Mouse (Mus musculus) brown adipose tissue, adult 24 weeks (tissue): ENCODE measurements around the gene Sfxn1. TPM values are rescaled to one million over a fixed set of nuclear protein-coding genes. Genes with fewer than 3 reads are reported as not detected.

Experiments used
- H3K27ac ChIP-seq: fragments of 200-500 bp; replicated peaks from 2 replicates; pipeline ENCODE4 v1.5.1; 2012; ENCODE audit warnings: low read depth, mild to moderate bottlenecking, low read length
- H3K4me1 ChIP-seq: fragments of 200-500 bp; 2 replicates; pipeline ENCODE4 v1.6.1; 2012; ENCODE audit warnings: low read length, mixed read lengths; ENCODE audit not compliant: control insufficient read depth, insufficient read depth, insufficient read length
- H3K4me3 ChIP-seq: fragments of 200-500 bp; 2 replicates; pipeline ENCODE4 v1.5.1; 2012; ENCODE audit warnings: low read depth, mild to moderate bottlenecking, low read length, moderate library complexity; ENCODE audit not compliant: insufficient read depth
- polyA plus RNA-seq: library from polyadenylated mRNA; stranded (reverse); fragments of >200 nt; gene quantifications from 2 replicates; pipeline ENCODE4 v1.2.4, GENCODE M21; 2012; ENCODE audit not compliant: missing spikeins, insufficient read depth, insufficient read length

Sfxn1 gene
- polyA plus RNA-seq, result 109 and 122 TPM in 2 replicates

DNA sequence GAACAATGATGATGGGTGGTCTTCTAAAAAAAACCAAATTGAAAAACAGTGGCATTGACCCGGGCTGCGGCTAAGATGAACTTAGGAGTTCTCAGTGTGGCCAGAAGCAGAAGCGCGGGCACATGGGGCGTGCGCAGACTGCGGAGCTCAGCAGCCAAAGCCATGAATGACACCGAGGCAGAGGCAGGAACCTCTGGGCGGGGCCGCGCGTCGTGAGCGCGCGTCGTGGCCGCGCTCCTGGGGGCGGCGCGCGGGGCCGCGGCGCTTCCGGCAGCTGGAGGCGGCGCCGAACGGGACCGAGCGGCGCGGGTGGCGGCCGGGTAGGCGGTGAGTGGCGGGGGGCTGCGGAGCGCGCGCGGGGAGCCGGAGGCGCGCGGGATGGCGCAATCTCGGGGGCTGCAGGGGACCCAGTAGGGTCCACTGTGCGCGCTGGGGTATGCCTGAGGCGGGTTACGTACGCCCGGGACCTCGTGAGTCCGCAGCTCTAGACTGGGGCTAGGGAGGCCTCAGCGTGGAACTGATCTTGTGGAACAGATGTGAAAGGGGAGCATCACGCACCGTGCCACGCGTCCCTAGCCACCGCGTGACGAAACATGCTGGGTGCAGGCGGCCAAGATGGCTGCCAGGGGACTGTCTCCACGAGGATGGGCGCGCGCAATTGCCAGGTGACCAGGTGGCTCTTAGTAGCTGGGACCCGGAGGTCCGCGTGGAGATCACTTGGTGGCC, at the start of gene Sfxn1:
Gene Sfxn1 (plus strand): TSS at position 264 of the 726 bp plus-strand sequence.
- Histone ChIP-seq H3K4me1 (peaks cover 17% of the 10 kb centered on the region), H3K4me3 (peak within 1 kb of the TSS; percentile 66), H3K27ac (peak within 1 kb of the TSS; percentile 42)

DNA sequence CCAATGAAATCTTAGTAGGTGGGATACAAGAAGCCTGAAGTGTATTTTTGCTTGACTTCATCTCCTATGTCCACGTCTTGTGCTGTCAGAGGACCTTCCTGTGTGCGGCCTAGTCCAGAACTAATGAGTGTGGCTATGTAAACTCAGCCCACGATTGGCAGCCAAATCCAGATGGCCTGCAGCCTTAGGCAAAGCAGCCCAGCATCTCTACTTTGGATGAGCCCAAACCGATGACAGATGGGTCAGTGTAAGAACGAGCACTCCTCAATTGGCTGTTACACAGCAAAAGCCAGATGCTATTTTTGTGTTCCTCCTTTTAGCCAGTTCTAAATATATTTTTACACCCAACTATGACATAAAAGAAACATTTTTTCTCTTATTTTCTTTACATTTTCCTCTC, 48.4 kb upstream of the Sfxn1 start:
- Histone ChIP-seq H3K27ac (no peak overlapping the region), H3K4me1 (no peaks in the 10 kb centered on the region), H3K4me3 (no peak overlapping the region)

DNA sequence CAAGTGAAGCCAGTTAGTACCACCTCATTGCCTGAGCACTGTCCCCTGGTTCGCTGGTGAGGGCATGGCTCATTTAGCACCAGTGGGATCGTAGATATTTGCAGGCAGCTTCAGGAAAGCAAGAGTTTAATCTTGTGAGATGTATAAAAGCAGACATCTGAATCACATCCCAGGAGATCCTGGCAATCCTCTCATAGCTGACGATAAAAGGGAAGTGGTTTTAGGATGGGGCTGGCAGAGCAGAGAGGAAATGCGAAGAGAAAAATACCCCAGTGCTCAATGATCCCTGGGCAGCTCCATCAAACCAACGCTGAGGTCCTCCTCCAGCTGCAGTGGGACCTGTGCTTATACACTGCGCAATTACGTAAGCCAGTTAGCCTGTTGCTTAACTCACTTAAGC, 44.6 kb upstream of the Sfxn1 start:
- no peak overlapping the region for H3K27ac ChIP-seq
- H3K4me1 ChIP-seq, result no peaks in the 10 kb centered on the region

DNA sequence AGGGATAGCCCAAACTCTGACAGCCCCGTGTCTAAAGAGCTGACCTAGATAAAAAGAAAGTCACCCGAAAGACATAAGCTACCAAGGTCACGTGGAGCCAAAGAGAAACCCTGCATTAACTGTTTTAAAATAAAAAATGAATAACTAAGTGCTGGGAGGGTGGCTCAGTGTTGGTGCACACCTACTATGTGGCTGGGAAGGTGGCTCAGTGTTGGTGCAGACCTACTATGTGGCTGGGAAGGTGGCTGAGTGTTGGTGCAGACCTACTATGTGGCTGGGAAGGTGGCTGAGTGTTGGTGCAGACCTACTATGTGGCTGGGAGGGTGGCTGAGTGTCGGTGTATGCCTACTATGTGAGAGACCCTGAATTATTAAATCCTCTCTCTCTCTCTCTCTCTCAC, 38.0 kb upstream of the Sfxn1 start:
- Histone ChIP-seq H3K27ac (no peak overlapping the region), H3K4me3 (no peak overlapping the region), H3K4me1 (no peaks in the 10 kb centered on the region)

More for the DNA sequence above, 44.6 kb upstream of the Sfxn1 start:
- H3K4me3 ChIP-seq, result no peak overlapping the region

DNA sequence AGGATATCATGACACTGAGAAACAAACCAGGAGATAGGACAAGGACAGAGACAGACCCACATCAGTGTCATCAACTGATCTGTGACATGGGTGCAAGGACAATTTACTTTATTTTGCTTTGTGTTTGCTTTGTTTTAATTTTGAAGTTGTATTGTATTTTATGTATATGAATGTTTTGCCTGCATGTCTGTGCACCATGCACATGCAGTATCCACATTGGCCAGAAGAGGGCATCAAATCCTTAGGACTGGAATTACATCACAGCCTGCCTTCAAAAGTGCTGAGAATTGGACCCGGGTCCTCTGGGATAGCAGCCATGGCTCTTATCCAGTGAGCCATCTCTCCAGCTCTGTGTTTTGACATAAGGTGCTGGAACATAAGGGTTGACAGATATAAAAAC, 36.1 kb upstream of the Sfxn1 start:
- no peaks in the 10 kb centered on the region for H3K4me1 ChIP-seq
- H3K4me3 ChIP-seq, result no peak overlapping the region
- H3K27ac ChIP-seq, result no peak overlapping the region

DNA sequence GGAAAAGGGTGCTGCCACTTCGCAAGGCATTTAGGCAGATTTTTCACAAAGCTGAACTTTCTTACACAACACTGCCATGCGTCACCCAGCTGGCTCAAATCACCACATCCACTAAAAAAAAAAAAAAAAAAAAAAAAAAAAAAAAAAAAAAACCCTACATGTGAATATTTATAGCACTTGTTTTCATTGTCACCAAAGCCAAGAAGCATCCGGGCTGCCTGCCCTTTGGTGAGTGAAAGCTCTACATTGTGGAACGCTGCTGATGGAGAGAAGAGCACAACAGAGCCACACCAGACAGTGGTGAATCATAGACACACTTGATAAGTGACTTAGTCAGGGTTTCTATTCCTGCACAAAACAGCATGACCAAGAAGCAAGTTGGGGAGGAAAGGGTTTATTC, 33.7 kb upstream of the Sfxn1 start:
- no peaks in the 10 kb centered on the region for H3K4me1 ChIP-seq
- H3K27ac ChIP-seq, result no peak overlapping the region
- no peak overlapping the region for H3K4me3 ChIP-seq

DNA sequence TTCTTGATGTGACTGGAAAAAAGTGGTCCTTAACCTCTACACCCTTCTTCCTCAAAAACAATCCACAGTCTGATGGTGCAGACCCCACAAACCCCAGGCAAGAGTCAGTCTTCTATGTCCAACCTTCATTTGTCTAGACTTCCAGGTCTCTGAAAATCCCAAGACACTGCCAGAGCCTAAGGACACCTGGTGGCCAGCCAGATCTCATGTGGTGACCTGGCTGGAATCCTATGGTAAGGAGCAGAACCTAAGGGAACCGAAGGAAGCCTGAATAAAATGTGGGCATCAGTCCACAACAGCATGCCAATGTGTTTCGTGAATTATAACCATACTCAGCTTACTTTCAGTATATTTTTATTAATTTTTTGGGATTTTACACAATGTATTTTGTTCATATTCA, 31.4 kb upstream of the Sfxn1 start:
- Histone ChIP-seq H3K4me3 (no peak overlapping the region), H3K27ac (no peak overlapping the region)

DNA sequence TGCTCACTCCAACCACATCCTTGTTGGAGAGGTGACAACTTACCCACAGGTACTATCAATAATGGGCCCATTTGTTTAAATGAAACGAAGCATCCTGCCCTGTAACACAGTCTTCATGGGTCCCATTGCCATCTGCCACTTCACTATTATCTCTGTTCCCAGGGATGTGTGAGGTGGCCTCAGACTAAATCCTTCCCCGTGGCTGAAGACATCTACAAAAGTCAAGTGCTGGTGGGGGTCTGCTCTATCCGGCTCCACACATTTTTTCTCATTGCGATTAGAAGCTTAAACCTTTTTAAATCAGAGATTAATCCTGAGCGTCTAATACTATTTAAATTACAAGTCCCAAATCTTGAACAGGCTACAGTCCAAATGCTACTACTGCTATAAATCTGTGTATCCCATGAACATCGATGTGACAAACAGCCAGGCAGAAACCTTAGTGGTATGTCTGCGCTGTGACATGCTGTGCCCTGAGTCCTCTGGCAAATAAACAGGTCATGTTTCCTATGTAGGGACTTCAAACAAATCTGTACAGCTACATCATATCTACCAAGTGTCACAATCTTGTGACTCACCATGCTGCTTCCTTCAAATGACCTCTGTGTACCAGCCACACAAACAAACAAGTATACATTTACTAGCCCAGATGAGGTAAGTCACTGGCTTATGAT, 22.9 kb upstream of the Sfxn1 start:
- Histone ChIP-seq H3K27ac (no peak overlapping the region), H3K4me3 (no peak overlapping the region), H3K4me1 (no peaks in the 10 kb centered on the region)

More for the DNA sequence above, 31.4 kb upstream of the Sfxn1 start:
- H3K4me1 ChIP-seq, result no peaks in the 10 kb centered on the region

DNA sequence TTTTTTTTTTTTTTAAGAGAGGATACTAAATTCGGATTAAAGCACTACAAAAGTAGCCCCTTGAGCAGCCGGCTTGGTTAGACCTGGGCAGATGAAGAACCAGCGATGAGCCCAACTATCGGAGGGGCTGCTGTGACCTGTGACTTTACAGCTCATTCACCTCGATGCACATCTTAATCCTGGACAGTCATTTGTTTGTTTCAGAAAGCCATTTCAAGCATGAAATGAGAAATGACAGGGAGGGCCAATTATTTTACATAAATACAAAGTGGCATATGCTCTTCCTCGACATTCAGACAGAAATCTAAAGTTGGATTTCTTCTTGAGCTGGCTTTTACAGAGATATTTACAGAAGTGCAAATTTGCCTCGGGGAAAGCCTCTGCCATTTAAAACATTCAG, 20.0 kb upstream of the Sfxn1 start:
- H3K4me1 ChIP-seq, result no peaks in the 10 kb centered on the region
- no peak overlapping the region for H3K27ac ChIP-seq
- H3K4me3 ChIP-seq, result no peak overlapping the region

DNA sequence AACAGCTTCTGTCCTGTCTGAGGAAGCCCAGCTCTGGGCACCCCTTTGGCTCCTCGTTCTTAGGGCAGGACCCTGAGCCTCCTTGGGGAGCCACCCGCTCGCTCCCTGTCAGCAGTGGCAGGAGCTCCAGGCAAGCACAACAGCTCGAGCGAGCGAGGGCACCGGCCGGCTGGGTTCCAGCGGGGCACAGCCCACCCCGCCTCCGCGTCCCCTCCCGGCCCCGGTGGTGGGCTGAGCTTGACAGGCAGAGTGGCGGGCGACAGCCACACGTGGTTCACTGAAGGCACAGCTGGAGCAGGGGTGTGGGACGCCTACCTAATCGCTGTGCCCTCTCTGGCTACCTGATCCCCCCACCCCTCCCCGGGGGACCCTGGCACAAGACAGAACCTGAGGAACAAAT, 16.7 kb upstream of the Sfxn1 start:
- peak overlapping the region; percentile 51 for H3K4me3 ChIP-seq

DNA sequence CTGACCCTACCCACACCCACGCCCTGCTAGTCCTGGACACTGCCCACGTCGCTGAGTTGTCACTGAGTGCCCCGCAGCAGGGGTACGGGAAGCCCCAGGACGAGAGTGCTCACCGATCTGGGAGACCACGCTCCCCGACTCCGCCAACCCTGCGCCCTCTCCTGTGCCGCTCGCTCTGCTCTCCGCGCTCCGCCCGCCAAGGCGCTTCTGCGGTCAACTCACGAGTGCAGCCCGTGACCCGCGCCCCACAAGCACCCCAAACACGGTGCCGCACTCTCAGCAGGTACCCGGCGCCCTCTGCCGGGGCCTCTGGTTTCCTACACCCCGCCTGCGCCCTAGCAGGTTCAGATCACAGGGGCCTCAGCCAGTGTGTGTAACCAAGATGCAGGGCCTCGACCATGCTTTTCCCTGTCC, 16.2 kb upstream of the Sfxn1 start, which contains the start of gene Drd1:
Gene Drd1 (minus strand): TSS at position 258 of the 414 bp plus-strand sequence.
- Histone ChIP-seq H3K4me3 (peak within 1 kb of the TSS; percentile 51), H3K27ac (no peak within 1 kb of the TSS), H3K4me1 (no peaks in the 10 kb centered on the region)

More for the DNA sequence above, 16.7 kb upstream of the Sfxn1 start:
- Histone ChIP-seq H3K27ac (no peak overlapping the region), H3K4me1 (no peaks in the 10 kb centered on the region)

DNA sequence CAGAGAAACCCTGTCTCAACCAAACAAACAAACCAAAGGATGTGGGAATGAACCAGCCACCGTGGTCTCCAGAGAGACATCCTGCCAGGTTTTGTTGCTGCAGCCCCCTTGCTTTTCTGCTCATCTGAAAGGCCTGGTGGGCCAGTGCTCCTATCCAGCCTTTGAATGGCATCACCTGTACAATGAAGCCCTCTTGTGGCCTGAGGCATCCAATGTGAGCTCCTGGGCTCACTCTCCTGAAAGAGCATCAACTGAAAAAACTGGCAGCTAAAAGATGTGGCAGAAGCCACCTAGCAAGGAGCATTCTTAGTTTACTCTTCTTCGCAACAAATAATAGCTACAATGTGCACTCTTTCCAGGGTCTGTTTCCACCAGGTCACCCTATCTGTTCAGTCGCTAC, 9.6 kb upstream of the Sfxn1 start:
- no peak overlapping the region for H3K4me3 ChIP-seq
- no peaks in the 10 kb centered on the region for H3K4me1 ChIP-seq
- no peak overlapping the region for H3K27ac ChIP-seq

DNA sequence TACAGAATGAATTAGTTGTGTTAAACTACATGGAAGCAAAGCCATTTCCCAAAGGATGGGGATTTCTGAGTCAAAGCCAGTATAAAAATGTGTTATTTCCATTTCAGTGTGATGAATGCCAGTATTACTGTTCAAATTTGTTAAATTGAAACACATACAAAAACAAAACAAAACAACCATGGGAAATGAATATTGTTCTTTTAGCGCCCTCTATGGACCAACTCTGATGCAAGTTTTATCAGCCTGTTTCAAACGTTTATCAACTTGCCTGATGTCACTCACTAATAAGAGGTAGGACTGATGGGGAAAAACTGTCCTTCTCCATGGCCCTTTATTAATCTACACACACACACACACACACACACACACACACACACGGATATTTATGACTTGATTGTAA, 8.4 kb upstream of the Sfxn1 start:
- Histone ChIP-seq H3K4me1 (no peaks in the 10 kb centered on the region), H3K27ac (no peak overlapping the region), H3K4me3 (no peak overlapping the region)

DNA sequence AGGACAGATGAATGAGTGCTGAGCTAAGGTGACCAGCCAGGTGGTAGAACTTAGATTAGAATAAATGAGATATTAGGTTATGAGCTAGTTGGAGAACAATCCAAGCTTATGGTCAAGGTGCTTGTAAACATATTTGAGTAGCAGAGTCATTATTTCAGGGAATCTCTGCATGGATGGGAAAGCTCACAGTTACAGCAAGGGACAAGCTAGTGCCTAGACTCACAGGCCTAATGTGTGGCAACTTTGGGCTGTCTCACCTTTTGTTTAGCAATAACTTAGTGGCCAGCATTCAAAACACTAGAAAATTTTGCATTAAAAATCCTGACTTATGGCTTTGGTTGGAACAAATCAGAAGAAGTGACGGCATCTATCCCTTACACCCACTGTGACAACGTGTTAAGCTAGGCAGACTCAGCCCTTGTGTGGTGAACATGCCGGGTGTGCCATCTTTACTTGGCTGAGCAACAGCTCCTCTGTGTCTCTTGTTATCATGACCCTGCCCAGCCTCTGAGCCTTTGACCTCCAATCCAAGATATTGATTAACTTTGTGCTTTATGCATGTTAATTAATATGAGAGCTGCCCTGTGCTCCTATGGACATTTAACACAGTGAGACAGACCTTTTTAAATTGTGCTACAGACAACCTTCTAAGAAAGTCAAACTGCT, 5.5 kb upstream of the Sfxn1 start:
- H3K4me1 ChIP-seq, result no peaks in the 10 kb centered on the region
- H3K27ac ChIP-seq, result no peak overlapping the region
- H3K4me3 ChIP-seq, result no peak overlapping the region

DNA sequence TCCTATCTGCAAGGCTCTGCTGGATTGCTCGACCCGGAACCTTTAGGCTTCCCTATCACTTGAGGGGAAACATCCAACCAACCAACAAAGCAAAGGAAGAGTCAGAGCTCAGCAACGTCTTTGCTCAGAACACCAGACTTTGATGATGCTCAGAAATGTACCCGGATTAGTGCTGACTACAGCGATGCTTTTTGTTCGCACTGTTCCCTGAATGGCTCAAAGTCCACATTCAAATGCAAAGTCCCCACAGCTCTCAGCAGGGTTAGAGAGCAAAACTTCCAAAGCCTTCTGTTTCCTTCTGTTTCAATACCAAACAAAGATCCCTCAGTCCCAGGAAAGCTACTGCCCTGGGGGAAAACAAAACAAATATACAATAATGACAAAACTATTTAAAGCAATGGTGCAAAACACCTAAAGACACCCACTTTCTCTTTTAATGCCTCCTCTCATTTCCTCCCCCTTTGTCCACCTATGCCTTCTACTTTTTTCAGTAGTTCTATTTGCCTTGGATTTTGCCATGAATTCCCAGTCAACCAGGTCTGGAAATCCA, 4.0 kb upstream of the Sfxn1 start:
- Histone ChIP-seq H3K4me3 (no peak overlapping the region), H3K27ac (no peak overlapping the region), H3K4me1 (no peaks in the 10 kb centered on the region)
